Mouse (Mus musculus): ENCODE measurements at regions not wholly inside any gene's neighbourhood (a gene's known extent, or its start where the extent isn't known, plus 50 kb on each side); places are given as distances from the start of the nearest gene placed in this dataset.

DNA sequence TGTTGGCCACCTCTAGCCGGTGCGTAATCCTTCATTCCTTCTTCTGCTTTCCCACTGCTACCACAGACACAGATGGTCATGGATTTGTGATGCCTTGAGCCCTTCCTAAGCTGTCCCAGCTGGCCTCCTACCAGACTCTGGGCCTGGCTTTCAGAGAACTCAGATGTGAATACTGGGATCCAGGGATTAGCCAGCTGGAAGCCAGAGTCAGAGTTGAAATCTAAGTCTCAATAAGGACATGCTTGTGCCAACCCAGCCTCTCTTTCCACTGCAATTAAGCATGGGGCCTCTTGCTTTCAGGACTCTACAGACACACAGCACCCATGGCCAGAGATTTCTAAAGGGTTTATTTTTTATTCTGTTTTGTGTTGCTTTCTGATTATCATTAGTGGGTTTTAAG lies 143.1 kb upstream of the Kcnd3 start:
- Histone ChIP-seq H3K9me3 (ENCODE audit: low read length) (no peaks in the 10 kb centered on the region), H3K27me3 (ENCODE audit: insufficient read depth, low read length) (no peaks in the 10 kb centered on the region), H3K4me1 (ENCODE audit: insufficient read depth, low read length) (no peaks in the 10 kb centered on the region), H3K4me2 (ENCODE audit: low read depth, low read length) (no peak overlapping the region), H3K4me3 (ENCODE audit: low read length) (no peak overlapping the region), H3K36me3 (ENCODE audit: insufficient read depth, low read length) (no peaks in the 10 kb centered on the region), H3K27ac (no peak overlapping the region), H3K9ac (replicated peaks; ENCODE audit: low read length) (no peak overlapping the region)
- peak; percentile 66 for ATAC-seq
- 67% methylated on average over 2 of the region's 2 CpGs for WGBS
- no peak for TF ChIP-seq CTCF (IDR thresholded peaks at IDR 0.05; ENCODE audit: low read depth)
- peak; percentile 66 for DNase-seq (ENCODE audit: low spot score)

DNA sequence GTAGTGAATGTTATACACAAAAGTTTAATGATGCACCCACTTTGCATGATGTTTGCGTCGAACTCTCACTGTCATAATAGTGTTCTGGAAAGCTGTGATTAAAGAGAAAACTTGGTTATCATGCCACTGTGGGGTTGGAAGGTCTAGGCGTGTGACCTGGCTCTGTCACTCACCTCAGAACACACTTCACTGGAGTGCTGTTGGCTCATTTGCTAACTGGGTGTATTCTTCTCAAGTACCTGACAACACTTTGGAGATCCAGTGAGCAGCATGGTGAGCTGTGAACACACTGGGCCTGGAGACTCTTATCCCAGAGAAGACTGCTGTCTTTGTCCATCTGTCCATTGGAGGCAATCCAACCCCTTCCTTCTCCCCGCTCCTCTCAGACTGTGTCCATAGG lies 98.9 kb upstream of the Kcnd3 start:
- no peaks in the 10 kb centered on the region for H3K27me3 ChIP-seq (ENCODE audit: insufficient read depth, low read length)
- TF ChIP-seq CTCF (IDR thresholded peaks at IDR 0.05; ENCODE audit: low read depth): no peak
- H3K27ac ChIP-seq: no peak overlapping the region
- no peak overlapping the region for H3K9ac ChIP-seq (replicated peaks; ENCODE audit: low read length)
- H3K4me3 ChIP-seq (ENCODE audit: low read length): no peak overlapping the region
- H3K9me3 ChIP-seq (ENCODE audit: low read length): no peaks in the 10 kb centered on the region
- no peak overlapping the region for H3K4me2 ChIP-seq (ENCODE audit: low read depth, low read length)
- no peaks in the 10 kb centered on the region for H3K36me3 ChIP-seq (ENCODE audit: insufficient read depth, low read length)
- ATAC-seq (no peak), DNase-seq (ENCODE audit: low spot score) (no peak)
- H3K4me1 ChIP-seq (ENCODE audit: insufficient read depth, low read length): no peaks in the 10 kb centered on the region
- 88% methylated on average over 4 of the region's 4 CpGs for WGBS

DNA sequence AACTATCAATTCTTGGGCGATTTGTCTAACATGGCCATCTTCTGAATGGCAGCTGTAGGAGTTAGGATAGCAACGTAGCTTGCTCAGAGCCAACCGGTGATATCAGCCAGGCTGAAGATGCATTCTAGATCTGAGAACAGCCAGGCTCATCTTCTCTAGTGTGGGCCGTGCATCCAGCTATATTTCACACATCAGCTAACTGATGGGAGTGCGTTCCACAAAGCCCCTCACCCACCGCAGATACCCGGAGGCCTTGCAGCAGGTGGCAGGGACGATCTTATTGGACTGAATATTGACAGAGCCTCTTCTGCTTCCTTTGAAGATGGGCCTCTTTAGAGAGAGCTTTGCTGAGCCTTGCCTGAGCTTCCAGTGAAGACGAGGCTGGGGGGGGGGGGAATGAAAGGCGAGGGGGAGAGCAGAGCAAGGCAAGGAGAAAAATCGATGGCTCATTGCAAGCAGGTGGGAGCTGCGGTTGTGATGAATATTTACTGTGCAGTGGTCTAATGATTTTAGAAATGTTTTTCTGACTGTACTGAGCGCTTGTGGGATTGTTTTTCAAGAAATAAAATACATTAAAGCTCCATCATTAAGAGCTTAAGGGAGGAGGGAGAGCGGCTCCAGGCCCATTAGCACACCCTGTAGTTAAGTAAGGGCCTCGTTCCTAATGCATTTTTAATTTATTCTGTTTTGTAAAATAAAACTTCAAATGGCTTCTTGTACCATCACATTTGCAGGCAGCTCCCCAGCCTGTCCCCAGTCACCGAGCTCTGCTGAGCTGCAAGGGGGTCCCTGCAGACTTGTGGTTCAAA lies 97.8 kb upstream of the Kcnd3 start:
- Histone ChIP-seq H3K4me1 (ENCODE audit: insufficient read depth, low read length) (no peaks in the 10 kb centered on the region), H3K9me3 (ENCODE audit: low read length) (no peaks in the 10 kb centered on the region), H3K27me3 (ENCODE audit: insufficient read depth, low read length) (no peaks in the 10 kb centered on the region), H3K36me3 (ENCODE audit: insufficient read depth, low read length) (no peaks in the 10 kb centered on the region), H3K4me2 (ENCODE audit: low read depth, low read length) (no peak overlapping the region), H3K4me3 (ENCODE audit: low read length) (no peak overlapping the region), H3K9ac (replicated peaks; ENCODE audit: low read length) (no peak overlapping the region), H3K27ac (0 out of 2 replicates have a peak overlapping the region, but pooled peaks have one; percentile 15)
- 66% methylated on average over 16 of the region's 16 CpGs for WGBS
- TF ChIP-seq CTCF (IDR thresholded peaks at IDR 0.05; ENCODE audit: low read depth): no peak
- peak; percentile 40; the same call in 1 of the 2 replicates for ATAC-seq
- DNase-seq (ENCODE audit: low spot score): no peak

DNA sequence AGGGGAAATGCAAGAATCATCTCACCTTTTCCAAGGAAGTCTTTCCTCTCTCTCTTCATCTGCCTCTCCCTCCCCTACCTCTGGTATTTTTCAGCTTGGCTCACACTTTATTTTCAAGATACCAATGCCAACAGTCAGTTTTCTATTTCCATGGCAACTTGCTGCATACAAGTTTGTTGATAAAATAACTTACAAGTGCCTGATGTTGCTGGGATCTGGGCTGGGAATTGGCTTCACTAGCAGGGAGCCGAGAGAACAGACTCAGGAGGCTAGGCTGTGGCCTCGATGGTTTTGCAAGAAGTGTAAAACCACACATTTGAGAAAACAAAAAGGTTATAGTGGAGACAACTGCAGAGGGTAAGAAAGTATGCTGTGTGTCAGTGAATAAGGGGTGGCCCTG lies 94.6 kb upstream of the Kcnd3 start:
- H3K36me3 ChIP-seq (ENCODE audit: insufficient read depth, low read length): no peaks in the 10 kb centered on the region
- H3K4me2 ChIP-seq (ENCODE audit: low read depth, low read length): no peak overlapping the region
- H3K27ac ChIP-seq: no peak overlapping the region
- no peak overlapping the region for H3K9ac ChIP-seq (replicated peaks; ENCODE audit: low read length)
- no peak overlapping the region for H3K4me3 ChIP-seq (ENCODE audit: low read length)
- peak; percentile 27 for DNase-seq (ENCODE audit: low spot score)
- no peaks in the 10 kb centered on the region for H3K4me1 ChIP-seq (ENCODE audit: insufficient read depth, low read length)
- TF ChIP-seq CTCF (IDR thresholded peaks at IDR 0.05; ENCODE audit: low read depth): no peak
- no peaks in the 10 kb centered on the region for H3K27me3 ChIP-seq (ENCODE audit: insufficient read depth, low read length)
- WGBS: 35% methylated on average over 2 of the region's 2 CpGs
- no peaks in the 10 kb centered on the region for H3K9me3 ChIP-seq (ENCODE audit: low read length)
- no peak for ATAC-seq

DNA sequence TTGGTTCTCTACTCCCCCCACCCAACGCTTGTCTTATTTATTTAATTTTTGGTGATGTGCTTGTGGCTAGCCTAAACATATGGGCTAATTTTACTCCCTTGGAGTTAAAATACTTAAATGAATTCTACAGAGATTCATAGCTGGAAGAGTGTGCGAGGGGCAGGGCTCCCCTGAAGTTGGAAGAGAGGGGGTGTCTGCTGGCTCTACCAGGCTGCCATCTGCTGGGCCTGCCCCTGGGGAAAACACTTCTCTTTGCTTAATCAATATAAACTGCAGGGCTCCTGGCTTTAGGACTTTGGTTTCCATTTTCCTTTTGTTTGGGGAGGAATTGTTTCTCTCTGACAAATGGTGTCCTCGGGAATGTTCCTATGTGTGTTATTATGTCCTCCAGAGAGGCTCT lies 92.5 kb upstream of the Kcnd3 start:
- Histone ChIP-seq H3K4me1 (ENCODE audit: insufficient read depth, low read length) (no peaks in the 10 kb centered on the region), H3K27ac (no peak overlapping the region), H3K9me3 (ENCODE audit: low read length) (no peaks in the 10 kb centered on the region), H3K36me3 (ENCODE audit: insufficient read depth, low read length) (no peaks in the 10 kb centered on the region), H3K4me2 (ENCODE audit: low read depth, low read length) (no peak overlapping the region), H3K4me3 (ENCODE audit: low read length) (no peak overlapping the region), H3K27me3 (ENCODE audit: insufficient read depth, low read length) (no peaks in the 10 kb centered on the region), H3K9ac (replicated peaks; ENCODE audit: low read length) (no peak overlapping the region)
- ATAC-seq (no peak), DNase-seq (ENCODE audit: low spot score) (peak; percentile 45)
- WGBS: 31% methylated on average over 3 of the region's 3 CpGs
- no peak for TF ChIP-seq CTCF (IDR thresholded peaks at IDR 0.05; ENCODE audit: low read depth)

DNA sequence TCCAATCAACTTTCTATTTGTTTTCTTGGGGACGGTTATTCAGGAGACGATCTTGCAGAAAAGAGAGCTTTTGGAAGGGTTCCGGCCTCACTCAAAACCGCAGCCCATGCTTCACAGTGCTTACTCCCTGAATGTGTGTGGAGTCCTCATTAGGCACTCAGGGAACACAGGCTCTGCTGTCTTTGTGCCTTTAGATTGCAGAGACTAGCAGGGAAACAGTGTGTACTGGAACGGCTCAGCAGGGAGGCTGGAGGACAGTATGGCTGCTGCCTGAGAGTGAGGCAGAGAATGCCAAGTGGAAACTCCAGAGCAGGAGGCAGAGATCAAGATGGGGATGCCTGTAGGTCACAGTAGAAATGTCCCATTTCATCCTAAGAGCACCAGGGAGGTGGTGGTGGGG lies 87.4 kb upstream of the Kcnd3 start:
- H3K27me3 ChIP-seq (ENCODE audit: insufficient read depth, low read length): no peaks in the 10 kb centered on the region
- no peaks in the 10 kb centered on the region for H3K9me3 ChIP-seq (ENCODE audit: low read length)
- H3K4me3 ChIP-seq (ENCODE audit: low read length): no peak overlapping the region
- peaks cover 2% of the 10 kb centered on the region; the same call in 1 of the 2 replicates for H3K4me1 ChIP-seq (ENCODE audit: insufficient read depth, low read length)
- ATAC-seq (peak; percentile 81; the same call in 1 of the 2 replicates), DNase-seq (ENCODE audit: low spot score) (peak; percentile 61)
- H3K27ac ChIP-seq: peak overlapping the region; percentile 64; the same call in 1 of the 2 replicates
- no peak overlapping the region for H3K9ac ChIP-seq (replicated peaks; ENCODE audit: low read length)
- no peak for TF ChIP-seq CTCF (IDR thresholded peaks at IDR 0.05; ENCODE audit: low read depth)
- no peak overlapping the region for H3K4me2 ChIP-seq (ENCODE audit: low read depth, low read length)
- H3K36me3 ChIP-seq (ENCODE audit: insufficient read depth, low read length): no peaks in the 10 kb centered on the region
- WGBS: 68% methylated on average over 5 of the region's 5 CpGs

DNA sequence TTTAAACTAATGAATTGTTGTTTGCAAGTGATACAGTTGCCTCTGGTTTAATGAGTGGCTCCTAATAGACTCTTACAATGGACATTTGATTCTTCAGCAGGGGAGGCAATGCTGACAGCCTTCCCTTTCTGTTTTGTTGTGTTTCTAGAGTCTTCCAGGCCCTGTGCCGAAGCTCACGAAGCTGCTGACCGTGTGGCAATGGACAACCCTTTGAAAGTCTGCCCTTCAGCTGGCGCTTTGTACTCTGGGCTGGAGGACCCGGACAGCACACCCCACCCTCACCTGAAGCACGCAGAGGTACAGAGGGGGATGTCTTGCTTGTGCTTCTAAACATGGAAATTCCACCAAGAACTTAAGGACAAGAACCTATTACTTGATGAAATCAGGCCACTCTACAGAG lies 85.3 kb upstream of the Kcnd3 start:
- TF ChIP-seq CTCF (IDR thresholded peaks at IDR 0.05; ENCODE audit: low read depth): no peak
- no peaks in the 10 kb centered on the region for H3K9me3 ChIP-seq (ENCODE audit: low read length)
- H3K9ac ChIP-seq (replicated peaks; ENCODE audit: low read length): no peak overlapping the region
- H3K4me1 ChIP-seq (ENCODE audit: insufficient read depth, low read length): peaks cover 5% of the 10 kb centered on the region; the same call in 1 of the 2 replicates
- no peak for ATAC-seq
- no peak overlapping the region; the same call in 1 of the 2 replicates for H3K27ac ChIP-seq
- no peak overlapping the region for H3K4me3 ChIP-seq (ENCODE audit: low read length)
- no peak overlapping the region for H3K4me2 ChIP-seq (ENCODE audit: low read depth, low read length)
- no peaks in the 10 kb centered on the region for H3K27me3 ChIP-seq (ENCODE audit: insufficient read depth, low read length)
- WGBS: 80% methylated on average over 6 of the region's 6 CpGs
- DNase-seq (ENCODE audit: low spot score): no peak
- H3K36me3 ChIP-seq (ENCODE audit: insufficient read depth, low read length): no peaks in the 10 kb centered on the region
